In the genomic region with DNA sequence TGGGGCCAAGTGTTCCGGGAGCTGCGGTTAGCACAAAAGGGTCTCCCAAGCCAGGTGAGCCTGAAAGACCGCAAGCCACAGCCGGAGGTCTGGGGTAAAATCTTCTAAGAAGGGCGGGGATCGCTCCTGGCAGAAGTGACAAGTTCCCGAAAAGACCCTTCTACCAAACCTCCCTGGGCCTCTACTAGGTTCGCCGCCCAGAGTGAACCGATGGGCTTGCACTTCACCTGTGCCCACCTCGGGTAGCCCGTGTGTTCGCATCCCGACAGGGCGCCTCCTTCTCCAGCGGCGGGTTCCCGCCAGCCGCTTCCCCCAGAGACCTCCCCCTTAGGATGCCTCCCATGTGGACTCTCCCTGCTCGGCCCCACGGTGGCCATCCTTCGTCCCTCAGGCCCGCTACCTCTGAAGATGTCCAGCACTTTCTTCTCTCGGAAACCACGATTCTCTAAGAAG, we compare ENCODE assay signal across 8 mouse cellular contexts. TPM values are rescaled to one million over a fixed set of nuclear protein-coding genes. Genes with fewer than 3 reads are reported as not detected.
DNase-seq lines count a peak whose midpoint lies in the region; ATAC-seq and TF ChIP-seq lines count a peak whose summit lies in the region.

No protein-coding gene starts in this region.

- peak overlapping the region; percentile 72 for H3K27ac ChIP-seq in kidney, postnatal 0 days
- H3K27ac ChIP-seq in forebrain, postnatal 0 days (ENCODE audit: low read depth, low read length) = peak overlapping the region; percentile 31; the same call in 1 of the 2 replicates
- peak overlapping the region; percentile 76 for H3K27ac ChIP-seq in intestine, postnatal 0 days (ENCODE audit: low read depth, low read length)
- no peak overlapping the region for H3K27ac ChIP-seq in midbrain, embryonic 13.5 days

- no peak for TF ChIP-seq CTCF in kidney, postnatal 0 days (IDR thresholded peaks at IDR 0.05; ENCODE audit: low read depth)
- TF ChIP-seq CTCF in forebrain, postnatal 0 days (IDR thresholded peaks at IDR 0.05; ENCODE audit: low read depth) = no peak
- no peak for TF ChIP-seq CTCF in intestine, postnatal 0 days (IDR thresholded peaks at IDR 0.05; ENCODE audit: low read depth)

- 0% methylated on average over 25 of the region's 25 CpGs for WGBS in kidney, postnatal 0 days
- 0% methylated on average over 25 of the region's 25 CpGs for WGBS in forebrain, postnatal 0 days
- 0% methylated on average over 25 of the region's 25 CpGs for WGBS in intestine, postnatal 0 days
- WGBS in midbrain, embryonic 13.5 days = under 1% methylated on average over 25 of the region's 25 CpGs

- H3K9ac ChIP-seq in kidney, postnatal 0 days (ENCODE audit: low read depth, low read length) = peak overlapping the region; percentile 74
- H3K9ac ChIP-seq in forebrain, postnatal 0 days = peak overlapping the region; percentile 54
- peak overlapping the region; percentile 65 for H3K9ac ChIP-seq in intestine, postnatal 0 days (ENCODE audit: low read depth, low read length)
- H3K9ac ChIP-seq in midbrain, embryonic 13.5 days (replicated peaks) = peak overlapping the region; percentile 70

- no peaks in the 10 kb centered on the region for H3K9me3 ChIP-seq in kidney, postnatal 0 days (replicated peaks; ENCODE audit: low read length)
- H3K9me3 ChIP-seq in forebrain, postnatal 0 days (ENCODE audit: low read length) = no peaks in the 10 kb centered on the region
- no peaks in the 10 kb centered on the region for H3K9me3 ChIP-seq in intestine, postnatal 0 days (ENCODE audit: control insufficient read depth)
- no peaks in the 10 kb centered on the region for H3K9me3 ChIP-seq in midbrain, embryonic 13.5 days

- H3K4me3 ChIP-seq in kidney, postnatal 0 days (replicated peaks; ENCODE audit: low read depth, low read length) = peak overlapping the region; percentile 75
- peak overlapping the region; percentile 59 for H3K4me3 ChIP-seq in forebrain, postnatal 0 days (ENCODE audit: low read depth, low read length)
- peak overlapping the region; percentile 62 for H3K4me3 ChIP-seq in intestine, postnatal 0 days (ENCODE audit: low read depth, low read length)
- peak overlapping the region; percentile 65 for H3K4me3 ChIP-seq in midbrain, embryonic 13.5 days (replicated peaks)

- no peak for DNase-seq in kidney, postnatal 0 days (ENCODE audit: low spot score)
- DNase-seq in kidney, adult 18-20 months = no peak
- peak; percentile 50 for DNase-seq in R1 (ENCODE audit: low read depth, low spot score)
- peak; percentile 13 for DNase-seq in forebrain, postnatal 0 days
- DNase-seq in thymus, postnatal 36 days = peak; percentile 46
- no peak for DNase-seq in layer of hippocampus, adult 9-11 months

- peak overlapping the region; percentile 79 for H3K4me2 ChIP-seq in kidney, postnatal 0 days (ENCODE audit: low read length)
- H3K4me2 ChIP-seq in forebrain, postnatal 0 days (ENCODE audit: low read depth) = peak overlapping the region; percentile 95
- peak overlapping the region; percentile 90 for H3K4me2 ChIP-seq in intestine, postnatal 0 days (replicated peaks; ENCODE audit: low read depth)
- H3K4me2 ChIP-seq in midbrain, embryonic 13.5 days (replicated peaks) = peak overlapping the region; percentile 90

- H3K4me1 ChIP-seq in kidney, postnatal 0 days (replicated peaks; ENCODE audit: insufficient read depth, low read length) = no peaks in the 10 kb centered on the region
- peaks cover 4% of the 10 kb centered on the region; the same call in 1 of the 2 replicates for H3K4me1 ChIP-seq in forebrain, postnatal 0 days (ENCODE audit: insufficient read depth)
- H3K4me1 ChIP-seq in intestine, postnatal 0 days (replicated peaks; ENCODE audit: control insufficient read depth, insufficient read depth, low read length) = 0 out of 2 replicates have a peak, but pooled peaks cover 4% of the 10 kb centered on the region
- H3K4me1 ChIP-seq in midbrain, embryonic 13.5 days (replicated peaks) = peaks cover 9% of the 10 kb centered on the region; the same call in 1 of the 2 replicates

- H3K36me3 ChIP-seq in kidney, postnatal 0 days (ENCODE audit: insufficient read depth, low read length) = no peaks in the 10 kb centered on the region
- H3K36me3 ChIP-seq in forebrain, postnatal 0 days (ENCODE audit: insufficient read depth) = no peaks in the 10 kb centered on the region
- H3K36me3 ChIP-seq in intestine, postnatal 0 days (ENCODE audit: control insufficient read depth, insufficient read depth) = no peaks in the 10 kb centered on the region
- H3K36me3 ChIP-seq in midbrain, embryonic 13.5 days = no peaks in the 10 kb centered on the region

- H3K27me3 ChIP-seq in kidney, postnatal 0 days (ENCODE audit: insufficient read depth, low read length) = no peaks in the 10 kb centered on the region
- H3K27me3 ChIP-seq in forebrain, postnatal 0 days (ENCODE audit: insufficient read depth, low read length) = no peaks in the 10 kb centered on the region
- H3K27me3 ChIP-seq in intestine, postnatal 0 days (replicated peaks; ENCODE audit: control insufficient read depth, insufficient read depth, low read length) = no peaks in the 10 kb centered on the region
- H3K27me3 ChIP-seq in midbrain, embryonic 13.5 days = no peaks in the 10 kb centered on the region

- ATAC-seq in kidney, postnatal 0 days (replicated peaks; ENCODE audit: low FRiP score, low read depth) = no peak; the same call in 1 of the 2 replicates
- peak; percentile 48 for ATAC-seq in forebrain, postnatal 0 days
- ATAC-seq in intestine, postnatal 0 days = peak; percentile 25
- ATAC-seq in midbrain, embryonic 13.5 days = peak; percentile 81

RNA-seq across cellular contexts. Expression of gene Samhd1, which starts 0.6 kb away (rescaled TPM):
- 19.1 and 20.0 TPM in 2 replicates for polyA plus RNA-seq in kidney, postnatal 0 days (2015; fragmentation: Nextera tagmentation; extraction: Ambion mirVana)
- total RNA-seq in forebrain, postnatal 0 days (2014; rRNA removed) = 11.3 and 18.5 TPM in 2 replicates
- polyA plus RNA-seq in forebrain, postnatal 0 days (2015; fragmentation: Nextera tagmentation; extraction: Ambion mirVana) = 6.6 and 8.0 TPM in 2 replicates
- polyA plus RNA-seq in intestine, postnatal 0 days (2015; fragmentation: Nextera tagmentation; extraction: Ambion mirVana) = 29.4 and 33.7 TPM in 2 replicates
- 10.9 and 12.1 TPM in 2 replicates for polyA plus RNA-seq in midbrain, embryonic 13.5 days (2015; fragmentation: Nextera tagmentation; extraction: Ambion mirVana)

RNA-seq across cellular contexts. Expression of gene Tldc2, which starts 47.6 kb away (rescaled TPM):
- polyA plus RNA-seq in kidney, postnatal 0 days (2015; fragmentation: Nextera tagmentation; extraction: Ambion mirVana) = 2.2 and 2.5 TPM in 2 replicates
- total RNA-seq in forebrain, postnatal 0 days (2014; rRNA removed) = not detected in 2 replicates
- polyA plus RNA-seq in forebrain, postnatal 0 days (2015; fragmentation: Nextera tagmentation; extraction: Ambion mirVana) = not detected in 2 replicates
- polyA plus RNA-seq in intestine, postnatal 0 days (2015; fragmentation: Nextera tagmentation; extraction: Ambion mirVana) = not detected in 2 replicates
- polyA plus RNA-seq in midbrain, embryonic 13.5 days (2015; fragmentation: Nextera tagmentation; extraction: Ambion mirVana) = not detected in 2 replicates

RNA-seq across cellular contexts. Expression of gene Soga1, which starts 55.5 kb away (rescaled TPM):
- polyA plus RNA-seq in kidney, postnatal 0 days (2015; fragmentation: Nextera tagmentation; extraction: Ambion mirVana) = 1.3 and 1.8 TPM in 2 replicates
- 80.5 and 93.7 TPM in 2 replicates for total RNA-seq in forebrain, postnatal 0 days (2014; rRNA removed)
- 3.1 and 3.9 TPM in 2 replicates for polyA plus RNA-seq in forebrain, postnatal 0 days (2015; fragmentation: Nextera tagmentation; extraction: Ambion mirVana)
- polyA plus RNA-seq in intestine, postnatal 0 days (2015; fragmentation: Nextera tagmentation; extraction: Ambion mirVana) = 0.90 TPM in 2 replicates
- 6.2 and 6.4 TPM in 2 replicates for polyA plus RNA-seq in midbrain, embryonic 13.5 days (2015; fragmentation: Nextera tagmentation; extraction: Ambion mirVana)

Comparison
In these comparisons a context has a peak if more than half of its experiments do, and no peak if none do; other contexts are left out.
1. DNase-seq: peak in R1 (single experiment), forebrain, postnatal 0 days (single experiment) and thymus, postnatal 36 days (2 of 2); none in kidney, postnatal 0 days (single experiment), kidney, adult 18-20 months (single experiment) and layer of hippocampus, adult 9-11 months (single experiment).
2. Peak in every context shown above with its lines, with median percentiles within 50 percentile points of each other: H3K4me2 ChIP-seq, H3K4me3 ChIP-seq and H3K9ac ChIP-seq.